ENCODE assay signal across 8 mouse cellular contexts in genomic region chr6:71804061-71804829, GRCm38 (mm10). TPM values are rescaled to one million over a fixed set of nuclear protein-coding genes. Genes with fewer than 3 reads are reported as not detected.
DNase-seq lines count a peak whose midpoint lies in the region; ATAC-seq lines count a peak whose summit lies in the region.

No protein-coding gene starts in this region.

- no peaks in the 10 kb centered on the region for H3K9me3 ChIP-seq in embryonic facial prominence, embryonic 12.5 days
- H3K9me3 ChIP-seq in limb, embryonic 13.5 days, result no peaks in the 10 kb centered on the region
- H3K9me3 ChIP-seq in midbrain, embryonic 15.5 days, result no peaks in the 10 kb centered on the region
- H3K9me3 ChIP-seq in stomach, embryonic 14.5 days (ENCODE audit: control insufficient read depth, low read depth, low read length), result no peaks in the 10 kb centered on the region

- no peak overlapping the region for H3K27ac ChIP-seq in embryonic facial prominence, embryonic 12.5 days
- no peak overlapping the region for H3K27ac ChIP-seq in limb, embryonic 13.5 days
- peak overlapping the region; percentile 45; the same call in 1 of the 2 replicates for H3K27ac ChIP-seq in midbrain, embryonic 15.5 days
- no peak overlapping the region for H3K27ac ChIP-seq in stomach, embryonic 14.5 days (ENCODE audit: low read length)

- no peak overlapping the region for H3K4me3 ChIP-seq in embryonic facial prominence, embryonic 12.5 days
- no peak overlapping the region for H3K4me3 ChIP-seq in limb, embryonic 13.5 days
- H3K4me3 ChIP-seq in midbrain, embryonic 15.5 days, result no peak overlapping the region
- no peak overlapping the region for H3K4me3 ChIP-seq in stomach, embryonic 14.5 days (ENCODE audit: low read depth, low read length)

- H3K9ac ChIP-seq in embryonic facial prominence, embryonic 12.5 days, result no peak overlapping the region
- no peak overlapping the region for H3K9ac ChIP-seq in limb, embryonic 13.5 days
- H3K9ac ChIP-seq in midbrain, embryonic 15.5 days, result no peak overlapping the region
- no peak overlapping the region for H3K9ac ChIP-seq in stomach, embryonic 14.5 days (replicated peaks; ENCODE audit: low read depth, low read length)

- ATAC-seq in embryonic facial prominence, embryonic 12.5 days (ENCODE audit: insufficient number of reproducible peaks, insufficient read depth, low FRiP score, low TSS enrichment), result peak; percentile 88; the same call in 1 of the 2 replicates
- peak; percentile 88 for ATAC-seq in limb, embryonic 13.5 days (ENCODE audit: low FRiP score, low read depth)
- ATAC-seq in midbrain, embryonic 15.5 days (replicated peaks), result peak; percentile 92
- ATAC-seq in stomach, embryonic 14.5 days (ENCODE audit: insufficient number of reproducible peaks, insufficient read depth, low FRiP score, low read depth), result peak; percentile 83

- no peaks in the 10 kb centered on the region for H3K27me3 ChIP-seq in embryonic facial prominence, embryonic 12.5 days
- no peaks in the 10 kb centered on the region for H3K27me3 ChIP-seq in limb, embryonic 13.5 days
- no peaks in the 10 kb centered on the region for H3K27me3 ChIP-seq in midbrain, embryonic 15.5 days (replicated peaks)
- H3K27me3 ChIP-seq in stomach, embryonic 14.5 days (ENCODE audit: control insufficient read depth, insufficient read depth, low read length), result no peaks in the 10 kb centered on the region

- no peaks in the 10 kb centered on the region for H3K36me3 ChIP-seq in embryonic facial prominence, embryonic 12.5 days
- H3K36me3 ChIP-seq in limb, embryonic 13.5 days, result no peaks in the 10 kb centered on the region
- peaks cover 6% of the 10 kb centered on the region; the same call in 1 of the 2 replicates for H3K36me3 ChIP-seq in midbrain, embryonic 15.5 days (replicated peaks)
- H3K36me3 ChIP-seq in stomach, embryonic 14.5 days (ENCODE audit: control insufficient read depth, insufficient read depth, low read length), result no peaks in the 10 kb centered on the region

- WGBS in embryonic facial prominence, embryonic 12.5 days, result 27% methylated on average over 12 of the region's 12 CpGs
- WGBS in limb, embryonic 13.5 days, result 25% methylated on average over 12 of the region's 12 CpGs
- WGBS in midbrain, embryonic 15.5 days, result 26% methylated on average over 12 of the region's 12 CpGs
- WGBS in stomach, embryonic 14.5 days, result 27% methylated on average over 12 of the region's 12 CpGs

- no peak overlapping the region for H3K4me2 ChIP-seq in embryonic facial prominence, embryonic 12.5 days (replicated peaks)
- no peak overlapping the region for H3K4me2 ChIP-seq in limb, embryonic 13.5 days (replicated peaks)
- H3K4me2 ChIP-seq in midbrain, embryonic 15.5 days, result no peak overlapping the region
- H3K4me2 ChIP-seq in stomach, embryonic 14.5 days (replicated peaks; ENCODE audit: low read depth, low read length), result no peak overlapping the region

- H3K4me1 ChIP-seq in embryonic facial prominence, embryonic 12.5 days, result no peaks in the 10 kb centered on the region
- peaks cover 4% of the 10 kb centered on the region; the same call in 1 of the 2 replicates for H3K4me1 ChIP-seq in limb, embryonic 13.5 days
- no peaks in the 10 kb centered on the region for H3K4me1 ChIP-seq in midbrain, embryonic 15.5 days
- H3K4me1 ChIP-seq in stomach, embryonic 14.5 days (ENCODE audit: control insufficient read depth, insufficient read depth, low read length), result peaks cover 5% of the 10 kb centered on the region

- DNase-seq in CD4-positive helper T cell, adult 2 months (ENCODE audit: low read depth, low spot score), result peak; percentile 77
- peak; percentile 83 for DNase-seq in adrenal gland, postnatal 14 days
- DNase-seq in heart, adult 9 months (ENCODE audit: low spot score in 2 of 2), result peak; percentile 21 to 39
- DNase-seq in kidney, adult 8-10 months, result peak; percentile 23 to 52

RNA-seq across cellular contexts. Expression of gene Mrpl35, which starts 22.5 kb away (rescaled TPM):
- total RNA-seq in adrenal gland, postnatal 14 days (2021), result 50.1 and 54.5 TPM in 2 replicates
- polyA plus RNA-seq in embryonic facial prominence, embryonic 12.5 days (2016; fragmentation: Nextera tagmentation; extraction: Ambion mirVana), result 55.5 and 57.5 TPM in 2 replicates
- 62.5 and 62.7 TPM in 2 replicates for polyA plus RNA-seq in limb, embryonic 13.5 days (2015; fragmentation: Nextera tagmentation; extraction: Ambion mirVana)
- polyA plus RNA-seq in midbrain, embryonic 15.5 days (2015; fragmentation: Nextera tagmentation; extraction: Ambion mirVana), result 35.6 and 40.2 TPM in 2 replicates
- polyA plus RNA-seq in stomach, embryonic 14.5 days (2014; fragmentation: Nextera tagmentation; extraction: Ambion mirVana), result 60.3 and 65.8 TPM in 2 replicates

RNA-seq across cellular contexts. Expression of gene Immt, which starts 26.9 kb away (rescaled TPM):
- 387 and 402 TPM in 2 replicates for total RNA-seq in adrenal gland, postnatal 14 days (2021)
- polyA plus RNA-seq in embryonic facial prominence, embryonic 12.5 days (2016; fragmentation: Nextera tagmentation; extraction: Ambion mirVana), result 161 and 173 TPM in 2 replicates
- polyA plus RNA-seq in limb, embryonic 13.5 days (2015; fragmentation: Nextera tagmentation; extraction: Ambion mirVana), result 163 and 174 TPM in 2 replicates
- 158 and 160 TPM in 2 replicates for polyA plus RNA-seq in midbrain, embryonic 15.5 days (2015; fragmentation: Nextera tagmentation; extraction: Ambion mirVana)
- 185 and 186 TPM in 2 replicates for polyA plus RNA-seq in stomach, embryonic 14.5 days (2014; fragmentation: Nextera tagmentation; extraction: Ambion mirVana)

Comparison
In these comparisons a context has a peak if more than half of its experiments do, and no peak if none do; other contexts are left out.
1. DNase-seq: peak in every context shown above with its lines; median percentile 83 in adrenal gland, postnatal 14 days; 77 in CD4-positive helper T cell, adult 2 months; 38 in kidney, adult 8-10 months; 30 in heart, adult 9 months.